Mouse (Mus musculus) heart, embryonic 15.5 days (tissue): ENCODE data around the gene Ccdc144b. TPM values are rescaled to one million over a fixed set of nuclear protein-coding genes. Genes with fewer than 3 reads are reported as not detected.
A peak's percentile ranks its signal among the peaks of the same experiment; 100 is the strongest.

Experiments
- ATAC-seq: fragments of 200-750 bp; cut with Nextera tagmentation; replicated peaks from 2 replicates; pipeline ENCODE4 v1.8.0; 2017; ENCODE audit warnings: low read depth, moderate TSS enrichment; ENCODE audit not compliant: insufficient number of reproducible peaks, insufficient read depth, low FRiP score
- H3K27ac ChIP-seq: fragments of 300-500 bp; sonication (generic); 2 replicates; pipeline ENCODE4 v1.5.1; 2015; ENCODE audit warnings: mild to moderate bottlenecking, inconsistent platforms
- H3K27me3 ChIP-seq: fragments of 300-500 bp; sonication (generic); 2 replicates; pipeline ENCODE4 v1.6.1; 2015; ENCODE audit warnings: inconsistent platforms
- H3K36me3 ChIP-seq: fragments of 300-500 bp; sonication (generic); 2 replicates; pipeline ENCODE4 v1.6.1; 2015; ENCODE audit warnings: mild to moderate bottlenecking, inconsistent platforms
- H3K4me1 ChIP-seq: fragments of 300-500 bp; sonication (generic); replicated peaks from 2 replicates; pipeline ENCODE4 v1.6.1; 2015; ENCODE audit warnings: inconsistent platforms
- H3K4me2 ChIP-seq: fragments of 300-500 bp; sonication (generic); 2 replicates; pipeline ENCODE4 v1.6.1; 2015; ENCODE audit warnings: inconsistent platforms, mild to moderate bottlenecking, moderate library complexity
- H3K4me3 ChIP-seq: fragments of 300-500 bp; sonication (generic); 2 replicates; pipeline ENCODE4 v1.5.1; 2015; ENCODE audit warnings: mild to moderate bottlenecking, inconsistent platforms
- H3K9ac ChIP-seq: fragments of 300-500 bp; sonication (generic); 2 replicates; pipeline ENCODE4 v1.6.1; 2015; ENCODE audit warnings: mild to moderate bottlenecking, inconsistent platforms
- H3K9me3 ChIP-seq: fragments of 300-500 bp; sonication (generic); replicated peaks from 2 replicates; pipeline ENCODE4 v1.6.1; 2016; ENCODE audit warnings: inconsistent platforms
- WGBS: fragments of 180-500 bp; shearing (Covaris S2); methylation state at CpG from one replicate; pipeline ENCODE4 v1.1.7; 2015; ENCODE audit warnings: mixed read lengths; 5-methylcytosine and 5-hydroxymethylcytosine counted together
- polyA plus RNA-seq: library from polyadenylated mRNA; unstranded; fragments of >200 nt; fragmentation: Nextera tagmentation; extraction: Ambion mirVana; gene quantifications from 2 replicates; pipeline ENCODE4 v1.2.1, GENCODE M21; 2015

The Ccdc144b gene
- polyA plus RNA-seq, 1 experiment from 2014 or later: 0.08 TPM

DNA sequence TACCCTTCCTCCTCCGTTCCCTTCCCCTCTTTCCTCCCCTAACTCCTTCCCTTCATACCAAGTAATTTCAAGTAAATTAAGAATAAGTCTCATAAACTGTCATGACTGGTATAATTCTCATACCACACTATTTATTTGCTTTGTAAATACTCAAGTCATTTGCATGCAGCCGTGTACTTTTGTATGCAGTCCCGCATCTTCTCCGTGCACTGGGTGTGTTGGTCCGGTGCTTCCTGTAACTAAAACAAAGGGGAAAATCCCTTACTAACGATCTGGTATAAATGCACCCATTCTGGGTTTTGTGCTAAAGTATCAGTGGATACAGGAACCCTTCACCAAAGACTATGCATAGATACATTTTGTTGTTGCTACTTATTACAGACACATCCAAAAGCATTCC is 27.6 kb downstream of the Ccdc144b start:
- Histone ChIP-seq H3K27ac (no peak overlapping the region), H3K36me3 (no peaks in the 10 kb centered on the region), H3K4me2 (no peak overlapping the region), H3K27me3 (no peaks in the 10 kb centered on the region), H3K9me3 (no peaks in the 10 kb centered on the region), H3K9ac (no peak overlapping the region), H3K4me1 (no peaks in the 10 kb centered on the region), H3K4me3 (no peak overlapping the region)
- WGBS: 81% methylated on average over 6 of the region's 6 CpGs
- ATAC-seq: no peak

- ATAC-seq: no peak
- 38% methylated on average over 3 of the region's 3 CpGs for WGBS
- H3K4me3 ChIP-seq: peak overlapping the region; percentile 18; the same call in 1 of the 2 replicates
- H3K36me3 ChIP-seq: no peaks in the 10 kb centered on the region
- H3K27ac ChIP-seq: peak overlapping the region; percentile 53
- H3K9me3 ChIP-seq: no peaks in the 10 kb centered on the region
- no peak overlapping the region for H3K9ac ChIP-seq
- H3K4me2 ChIP-seq: peak overlapping the region; percentile 34; the same call in 1 of the 2 replicates
- H3K27me3 ChIP-seq: no peaks in the 10 kb centered on the region
- H3K4me1 ChIP-seq: peaks cover 5% of the 10 kb centered on the region; the same call in 1 of the 2 replicates
Measured at GRCm38 (mm10) chr3:36011239-36011638, 42.1 kb downstream of the Ccdc144b start.

GRCm38 (mm10) chr3:36008411-36009154 is 44.8 kb downstream of the Ccdc144b start:
- no peaks in the 10 kb centered on the region for H3K27me3 ChIP-seq
- no peak overlapping the region for H3K4me3 ChIP-seq
- 67% methylated on average over 4 of the region's 4 CpGs for WGBS
- no peak overlapping the region for H3K4me2 ChIP-seq
- no peaks in the 10 kb centered on the region for H3K9me3 ChIP-seq
- H3K36me3 ChIP-seq: no peaks in the 10 kb centered on the region
- H3K4me1 ChIP-seq: peaks cover 8% of the 10 kb centered on the region; the same call in 1 of the 2 replicates
- H3K9ac ChIP-seq: no peak overlapping the region
- no peak overlapping the region for H3K27ac ChIP-seq
- no peak for ATAC-seq

DNA sequence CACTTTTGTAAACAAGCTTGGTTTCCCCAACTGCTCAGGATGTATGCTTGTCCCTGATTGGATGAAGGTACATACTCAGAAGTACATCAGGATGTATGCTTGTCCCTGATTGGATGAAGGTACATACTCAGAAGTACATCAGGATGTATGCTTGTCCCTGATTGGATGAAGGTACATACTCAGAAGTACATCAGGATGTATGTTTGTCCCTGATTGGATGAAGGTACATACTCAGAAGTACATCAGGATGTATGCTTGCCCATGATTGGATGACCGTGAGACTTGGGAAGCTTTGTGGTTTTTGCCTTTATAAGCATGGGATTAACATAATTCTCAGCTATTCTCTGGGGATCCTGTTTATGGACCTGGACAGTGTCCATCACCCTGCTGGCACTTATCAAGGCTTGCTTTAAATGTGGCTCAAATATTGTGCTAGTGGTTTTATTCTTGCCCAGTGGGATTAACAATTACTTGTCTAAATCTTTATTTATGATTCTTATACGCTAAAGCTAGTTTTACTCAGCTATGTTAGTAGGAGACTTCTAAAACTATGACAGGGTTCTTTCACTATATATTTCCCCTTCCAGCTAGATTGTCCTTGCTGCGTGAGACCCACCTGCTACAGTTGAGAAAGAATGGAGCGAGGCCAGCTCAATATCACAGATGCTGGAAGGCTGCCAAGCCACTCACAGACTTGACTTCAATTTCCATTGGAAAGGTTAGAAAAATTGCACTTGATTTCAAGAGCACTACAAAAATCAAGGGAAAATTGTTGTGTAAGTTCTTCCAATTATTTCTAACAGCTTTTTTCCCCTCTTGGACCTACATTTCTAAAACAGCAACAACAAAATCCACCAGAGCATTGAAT is 49.1 kb downstream of the Ccdc144b start:
- H3K27ac ChIP-seq: peak overlapping the region; percentile 31; the same call in 1 of the 2 replicates
- no peak overlapping the region for H3K4me2 ChIP-seq
- no peaks in the 10 kb centered on the region for H3K9me3 ChIP-seq
- ATAC-seq: no peak
- no peaks in the 10 kb centered on the region for H3K36me3 ChIP-seq
- H3K27me3 ChIP-seq: no peaks in the 10 kb centered on the region
- no peak overlapping the region for H3K9ac ChIP-seq
- H3K4me1 ChIP-seq: peaks cover 3% of the 10 kb centered on the region
- H3K4me3 ChIP-seq: no peak overlapping the region
- 31% methylated on average over 4 of the region's 4 CpGs for WGBS

DNA sequence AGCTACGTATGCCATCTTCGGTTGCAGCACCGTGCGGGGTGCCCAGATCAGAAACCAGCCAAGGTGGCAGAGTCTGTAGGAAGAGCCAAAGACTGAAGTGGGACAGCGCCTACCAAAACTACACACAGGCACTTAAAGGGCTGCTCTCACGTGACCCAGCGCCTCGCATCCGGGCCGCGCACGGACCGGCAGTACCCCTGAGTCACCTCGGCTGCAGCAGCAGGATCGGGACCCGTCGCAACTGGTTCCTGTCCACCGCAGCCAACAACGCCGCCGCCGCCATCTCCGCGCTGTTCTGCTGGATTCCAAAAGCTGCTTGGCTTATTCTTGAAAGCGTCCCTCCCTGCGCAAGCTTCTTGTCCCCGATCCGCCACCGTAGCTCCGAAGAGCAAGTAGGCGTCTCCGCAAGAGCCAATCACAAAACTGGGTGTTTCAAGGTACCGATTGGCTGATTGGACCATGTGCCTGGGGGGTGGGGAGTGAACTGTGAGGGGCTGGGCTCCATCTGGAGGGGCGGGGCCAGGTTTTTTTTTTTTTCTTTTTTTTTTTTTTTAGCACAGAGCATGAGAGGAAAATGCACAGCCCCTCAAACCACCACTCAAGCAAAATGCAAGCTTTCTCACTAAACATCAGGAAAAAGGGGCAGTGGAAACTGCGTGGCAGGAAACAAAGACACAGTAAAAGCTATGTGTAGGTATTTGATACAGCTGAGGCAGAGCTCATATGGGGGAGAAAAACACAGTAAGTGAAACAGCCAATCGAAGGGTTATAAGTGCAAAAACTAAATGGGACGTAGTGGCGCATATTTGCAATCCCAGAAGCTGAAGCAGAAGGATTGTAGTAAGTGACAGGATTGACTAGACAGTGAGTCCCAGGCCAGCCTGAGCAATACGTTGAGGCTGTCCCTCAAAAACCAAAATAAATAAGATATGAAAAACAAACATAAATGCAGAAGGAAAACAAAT is 52.8 kb downstream of the Ccdc144b start, which contains the start of gene Mccc1:
Gene Mccc1, minus strand, starts transcription at position 404 of the 965 bp plus-strand sequence.
- H3K9ac ChIP-seq: peak within 1 kb of the TSS; percentile 77
- peak within 1 kb of the TSS; percentile 85 for H3K4me3 ChIP-seq
- peak within 1 kb of the TSS; percentile 74 for H3K4me2 ChIP-seq
- no peaks in the 10 kb centered on the region for H3K27me3 ChIP-seq
- H3K27ac ChIP-seq: peak within 1 kb of the TSS; percentile 94
- H3K4me1 ChIP-seq: peaks cover 9% of the 10 kb centered on the region
- H3K9me3 ChIP-seq: no peaks in the 10 kb centered on the region
- no peaks in the 10 kb centered on the region for H3K36me3 ChIP-seq
- WGBS: 4% methylated on average over 39 of the region's 39 CpGs
- ATAC-seq: peak; percentile 96

DNA sequence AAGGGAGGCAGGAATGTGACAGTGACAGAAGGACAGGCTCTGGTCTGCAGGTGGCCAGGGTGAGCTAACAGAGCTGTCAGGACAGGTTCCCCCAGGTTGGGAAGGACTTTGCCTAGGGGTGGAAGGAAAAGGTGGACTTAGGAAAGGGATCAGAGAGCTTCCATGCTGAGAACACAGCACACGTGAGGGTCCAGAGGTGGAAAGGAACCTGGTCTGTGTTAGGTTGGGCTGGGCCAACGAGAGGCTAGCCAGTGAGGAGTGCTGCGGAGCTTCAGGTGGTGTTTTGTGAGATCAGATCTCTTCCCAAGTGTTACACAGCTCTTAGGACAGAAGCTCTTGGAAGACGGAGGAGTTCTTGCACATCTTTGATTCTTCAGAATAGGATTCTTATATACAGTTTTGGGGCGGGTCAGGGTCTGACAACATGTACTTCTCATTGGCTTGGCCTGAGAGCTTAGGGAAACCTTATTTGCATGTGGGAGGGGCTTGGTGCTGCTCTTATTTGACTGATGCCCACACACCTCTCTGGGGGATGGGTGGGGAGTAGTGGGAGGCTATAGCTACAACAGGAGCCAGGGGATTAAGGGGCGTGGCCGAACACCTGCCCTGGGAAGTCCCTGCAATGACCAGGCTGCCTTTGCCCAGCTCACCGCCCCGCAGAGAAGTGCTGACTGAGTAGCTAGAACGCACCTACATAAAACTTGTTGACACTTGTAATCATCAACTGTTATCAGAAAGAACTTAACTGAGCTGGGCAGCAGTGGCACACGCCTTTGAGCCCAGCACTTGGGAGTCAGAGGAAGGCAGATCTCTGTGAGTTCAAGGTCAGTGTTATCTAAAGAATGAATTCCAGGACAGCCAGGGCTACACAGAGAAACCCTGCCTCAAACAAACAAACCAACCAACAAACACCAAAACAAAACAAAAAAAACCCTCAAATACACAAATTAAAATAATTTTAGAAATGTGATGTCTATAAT is 58.5 kb downstream of the Ccdc144b start:
- Histone ChIP-seq H3K4me1 (peaks cover 14% of the 10 kb centered on the region), H3K9me3 (no peaks in the 10 kb centered on the region), H3K36me3 (peaks cover 24% of the 10 kb centered on the region), H3K27me3 (no peaks in the 10 kb centered on the region), H3K9ac (no peak overlapping the region), H3K4me2 (no peak overlapping the region), H3K27ac (peak overlapping the region; percentile 55), H3K4me3 (no peak overlapping the region)
- ATAC-seq: peak; percentile 67
- WGBS: 53% methylated on average over 11 of the region's 11 CpGs

DNA sequence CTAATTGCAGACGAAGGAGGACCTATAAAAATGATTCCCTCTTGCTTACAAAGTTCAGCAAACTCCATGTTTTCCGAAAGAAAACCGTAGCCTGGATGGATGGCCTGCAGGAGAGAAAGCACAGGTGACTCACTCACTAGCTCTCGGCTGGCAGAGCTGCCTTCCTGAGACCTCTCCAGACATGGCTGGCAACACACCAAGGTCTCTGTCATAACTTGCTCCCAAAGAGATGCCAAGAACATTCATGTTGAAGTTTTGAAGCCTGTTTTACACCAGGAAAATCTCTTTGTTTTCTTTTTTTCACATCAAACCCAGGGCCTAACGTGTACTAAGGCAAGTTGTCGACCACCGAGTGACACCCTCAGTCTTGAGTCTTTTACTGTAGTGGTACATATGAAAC is 62.6 kb downstream of the Ccdc144b start:
- H3K27ac ChIP-seq: no peak overlapping the region
- H3K9me3 ChIP-seq: no peaks in the 10 kb centered on the region
- H3K27me3 ChIP-seq: no peaks in the 10 kb centered on the region
- H3K4me2 ChIP-seq: no peak overlapping the region
- H3K4me3 ChIP-seq: no peak overlapping the region
- WGBS: 88% methylated on average over 7 of the region's 7 CpGs
- ATAC-seq: no peak
- H3K4me1 ChIP-seq: peaks cover 12% of the 10 kb centered on the region
- no peak overlapping the region for H3K9ac ChIP-seq
- H3K36me3 ChIP-seq: peaks cover 42% of the 10 kb centered on the region

- Histone ChIP-seq H3K27me3 (no peaks in the 10 kb centered on the region), H3K4me2 (no peak overlapping the region), H3K27ac (no peak overlapping the region), H3K36me3 (peaks cover 45% of the 10 kb centered on the region), H3K9me3 (no peaks in the 10 kb centered on the region), H3K4me1 (peaks cover 3% of the 10 kb centered on the region), H3K4me3 (no peak overlapping the region), H3K9ac (no peak overlapping the region)
- WGBS: 90% methylated on average over 6 of the region's 6 CpGs
- ATAC-seq: no peak; the same call in 1 of the 2 replicates
Measured at GRCm38 (mm10) chr3:35988031-35988430, 65.3 kb downstream of the Ccdc144b start.

DNA sequence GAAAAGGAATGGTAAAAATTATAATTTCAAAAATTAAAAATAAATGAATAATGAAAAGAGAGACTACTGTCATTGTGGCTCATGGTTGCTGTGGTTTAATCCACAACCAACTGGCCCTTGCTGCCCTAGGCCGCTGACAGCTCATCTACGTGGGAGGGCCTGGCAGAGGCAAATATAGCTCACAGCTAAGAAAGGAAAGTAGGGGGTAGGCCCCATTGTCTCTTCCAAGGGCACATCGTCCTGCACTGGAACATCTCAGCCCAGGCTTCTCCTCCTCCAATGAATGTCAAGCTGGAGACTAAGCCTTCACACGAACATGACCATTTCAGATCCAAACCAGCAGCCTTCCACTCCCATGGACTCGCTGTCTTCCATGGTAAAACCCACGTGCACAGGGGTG is 67.1 kb downstream of the Ccdc144b start:
- Histone ChIP-seq H3K36me3 (peaks cover 51% of the 10 kb centered on the region), H3K27ac (peak overlapping the region; percentile 54; the same call in 1 of the 2 replicates), H3K9ac (no peak overlapping the region), H3K9me3 (no peaks in the 10 kb centered on the region), H3K4me1 (peaks cover 3% of the 10 kb centered on the region), H3K27me3 (no peaks in the 10 kb centered on the region), H3K4me2 (no peak overlapping the region), H3K4me3 (no peak overlapping the region)
- 59% methylated on average over 6 of the region's 6 CpGs for WGBS
- ATAC-seq: 0 out of 2 replicates have a peak, but pooled peaks have one; percentile 64

GRCm38 (mm10) chr3:35973551-35973950 is 79.8 kb downstream of the Ccdc144b start:
- 59% methylated on average over 7 of the region's 7 CpGs for WGBS
- Histone ChIP-seq H3K9me3 (no peaks in the 10 kb centered on the region), H3K4me1 (0 out of 2 replicates have a peak, but pooled peaks cover 3% of the 10 kb centered on the region), H3K4me2 (no peak overlapping the region), H3K36me3 (peaks cover 43% of the 10 kb centered on the region), H3K27me3 (no peaks in the 10 kb centered on the region), H3K4me3 (no peak overlapping the region), H3K27ac (no peak overlapping the region), H3K9ac (no peak overlapping the region)
- ATAC-seq: no peak
